Mouse (Mus musculus): ENCODE results near the gene Ptpn14. TPM values are rescaled to one million over a fixed set of nuclear protein-coding genes. Genes with fewer than 3 reads are reported as not detected.

Ptpn14 gene
- polyA plus RNA-seq, 1 experiment from 2014 or later = 1.1 TPM

DNA sequence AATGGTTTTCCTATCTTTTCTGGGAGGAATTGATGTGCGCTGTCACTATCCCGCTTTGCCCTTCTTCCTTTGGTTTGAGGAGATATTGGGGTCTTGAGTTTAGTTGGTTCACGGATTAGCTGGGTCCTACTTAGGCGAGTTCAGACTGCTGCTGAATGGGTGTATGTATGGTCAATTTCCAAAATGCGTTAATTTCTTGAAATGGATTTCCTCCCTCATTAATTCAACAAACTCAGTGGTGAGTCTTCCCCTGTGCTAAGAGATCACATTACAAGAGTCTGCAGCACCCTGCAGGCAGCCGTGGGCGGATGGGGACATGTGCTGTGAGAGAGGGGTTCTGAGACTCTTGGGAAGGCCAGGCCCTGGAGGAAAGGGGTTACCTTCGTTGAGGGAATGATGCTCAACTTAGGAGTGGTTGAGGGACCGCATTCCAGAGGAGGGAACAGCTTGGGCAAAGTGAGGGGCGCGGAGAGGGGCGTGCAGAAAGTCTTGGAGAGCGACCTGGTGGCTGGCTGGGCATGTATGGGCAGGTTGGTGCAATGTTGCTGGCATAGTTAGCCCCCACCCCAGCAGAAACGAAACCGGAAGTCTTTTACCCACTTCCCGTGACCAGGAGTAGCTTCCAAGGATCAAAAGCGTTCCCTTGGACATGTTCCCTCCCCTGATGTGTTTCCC is 1.2 kb downstream of the Ptpn14 start:
- Histone ChIP-seq H3K4me3 (ENCODE audit: low read depth, low read length) (peak overlapping the region; percentile 48; the same call in 1 of the 2 replicates), H3K9me3 (replicated peaks; ENCODE audit: control insufficient read depth, low read length) (no peaks in the 10 kb centered on the region), H3K27me3 (replicated peaks; ENCODE audit: control insufficient read depth, insufficient read depth, low read length) (peaks cover 45% of the 10 kb centered on the region), H3K27ac (ENCODE audit: low read depth, low read length) (no peak overlapping the region), H3K9ac (ENCODE audit: low read length) (no peak overlapping the region), H3K4me1 (ENCODE audit: control insufficient read depth, insufficient read depth, low read length) (no peaks in the 10 kb centered on the region; the same call in 1 of the 2 replicates), H3K36me3 (ENCODE audit: control insufficient read depth, insufficient read depth, low read length) (no peaks in the 10 kb centered on the region), H3K4me2 (ENCODE audit: low read length) (peak overlapping the region; percentile 97)
- 8% methylated on average over 17 of the region's 17 CpGs for WGBS
- ATAC-seq (no peak), DNase-seq (ENCODE audit: low spot score) (no peak)

- no peak for DNase-seq (ENCODE audit: low spot score)
- 64% methylated on average over 10 of the region's 10 CpGs for WGBS
- peaks cover 39% of the 10 kb centered on the region for H3K27me3 ChIP-seq (replicated peaks; ENCODE audit: control insufficient read depth, insufficient read depth, low read length)
These were observed 3.6 kb downstream of the Ptpn14 start for GRCm38 (mm10) chr1:189731697-189732096.

DNA sequence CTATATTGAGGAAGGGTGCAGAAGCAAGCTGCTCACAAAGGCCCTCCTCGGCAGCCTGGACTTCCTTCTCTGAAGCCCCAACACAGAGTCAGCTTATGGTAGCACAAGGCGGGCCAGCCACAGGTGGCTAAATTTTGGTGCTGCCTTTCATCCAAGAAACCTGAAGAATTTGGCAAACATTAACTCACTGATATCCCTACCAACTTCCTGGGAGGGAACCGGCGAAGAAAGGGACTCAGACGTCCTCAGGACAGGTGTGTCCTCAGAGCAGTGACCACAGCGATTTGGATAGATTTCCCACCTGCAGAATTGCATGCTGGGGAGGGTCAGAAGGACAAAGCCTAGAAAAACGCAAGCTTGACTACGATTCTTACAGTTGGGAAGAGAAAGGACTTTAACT is 4.1 kb downstream of the Ptpn14 start:
- WGBS = 82% methylated on average over 8 of the region's 8 CpGs
- no peak for DNase-seq (ENCODE audit: low spot score)
- no peak overlapping the region for H3K4me3 ChIP-seq (ENCODE audit: low read depth, low read length)
- no peaks in the 10 kb centered on the region for H3K9me3 ChIP-seq (replicated peaks; ENCODE audit: control insufficient read depth, low read length)
- H3K4me2 ChIP-seq (ENCODE audit: low read length) = no peak overlapping the region
- no peaks in the 10 kb centered on the region for H3K36me3 ChIP-seq (ENCODE audit: control insufficient read depth, insufficient read depth, low read length)
- no peak overlapping the region for H3K9ac ChIP-seq (ENCODE audit: low read length)
- no peak overlapping the region for H3K27ac ChIP-seq (ENCODE audit: low read depth, low read length)
- no peaks in the 10 kb centered on the region; the same call in 1 of the 2 replicates for H3K4me1 ChIP-seq (ENCODE audit: control insufficient read depth, insufficient read depth, low read length)
- H3K27me3 ChIP-seq (replicated peaks; ENCODE audit: control insufficient read depth, insufficient read depth, low read length) = peaks cover 39% of the 10 kb centered on the region
- ATAC-seq = no peak

More at GRCm38 (mm10) chr1:189731697-189732096, 3.6 kb downstream of the Ptpn14 start:
- ATAC-seq = no peak
- Histone ChIP-seq H3K4me2 (ENCODE audit: low read length) (no peak overlapping the region), H3K4me1 (ENCODE audit: control insufficient read depth, insufficient read depth, low read length) (no peaks in the 10 kb centered on the region; the same call in 1 of the 2 replicates), H3K36me3 (ENCODE audit: control insufficient read depth, insufficient read depth, low read length) (no peaks in the 10 kb centered on the region), H3K4me3 (ENCODE audit: low read depth, low read length) (no peak overlapping the region), H3K9ac (ENCODE audit: low read length) (no peak overlapping the region), H3K9me3 (replicated peaks; ENCODE audit: control insufficient read depth, low read length) (no peaks in the 10 kb centered on the region), H3K27ac (ENCODE audit: low read depth, low read length) (no peak overlapping the region)

DNA sequence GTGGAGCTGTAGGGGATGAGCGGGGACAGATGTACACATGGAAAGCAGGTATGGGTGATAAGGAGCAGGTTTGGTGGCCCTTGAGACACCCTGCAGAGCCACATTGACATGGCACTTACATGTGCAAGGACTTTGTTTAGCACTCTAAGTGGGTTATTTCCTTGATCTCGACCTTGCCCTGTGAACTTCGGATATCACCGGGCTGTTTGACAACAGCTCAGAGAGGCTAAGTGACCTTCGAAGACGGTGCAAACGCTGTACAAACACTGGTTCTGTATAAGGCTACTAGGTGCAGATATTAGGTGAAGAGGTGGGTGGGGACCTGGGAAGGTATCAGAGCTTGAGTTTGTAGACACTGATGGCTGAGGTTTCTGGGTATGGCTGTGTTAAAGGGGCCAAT is 12.0 kb downstream of the Ptpn14 start:
- Histone ChIP-seq H3K9me3 (replicated peaks; ENCODE audit: control insufficient read depth, low read length) (no peaks in the 10 kb centered on the region), H3K4me1 (ENCODE audit: control insufficient read depth, insufficient read depth, low read length) (no peaks in the 10 kb centered on the region), H3K4me3 (ENCODE audit: low read depth, low read length) (no peak overlapping the region), H3K36me3 (ENCODE audit: control insufficient read depth, insufficient read depth, low read length) (no peaks in the 10 kb centered on the region), H3K27ac (ENCODE audit: low read depth, low read length) (no peak overlapping the region), H3K9ac (ENCODE audit: low read length) (no peak overlapping the region), H3K27me3 (replicated peaks; ENCODE audit: control insufficient read depth, insufficient read depth, low read length) (no peaks in the 10 kb centered on the region), H3K4me2 (ENCODE audit: low read length) (no peak overlapping the region)
- no peak for DNase-seq (ENCODE audit: low spot score)
- WGBS = 95% methylated on average over 7 of the region's 7 CpGs
- ATAC-seq = no peak

DNA sequence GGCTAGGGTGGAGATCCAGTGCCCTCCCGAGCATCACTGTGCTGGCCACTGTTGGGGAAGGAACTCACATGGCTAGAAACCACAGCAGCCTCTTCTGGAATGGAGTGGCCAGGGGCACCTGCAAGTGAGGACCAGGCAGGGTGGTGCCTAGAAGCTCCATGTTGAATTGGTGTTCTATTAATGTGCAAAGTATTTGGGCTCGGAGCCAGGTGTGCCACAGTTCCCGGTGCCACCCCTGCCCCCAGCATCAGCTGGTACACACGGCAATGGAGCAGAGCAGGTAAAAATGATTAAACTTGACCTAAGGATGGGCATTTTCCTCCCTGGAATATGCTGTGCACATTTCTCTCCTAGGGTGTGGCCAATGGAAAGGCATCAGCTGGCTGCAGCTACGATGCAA is 14.0 kb downstream of the Ptpn14 start:
- ATAC-seq = no peak

GRCm38 (mm10) chr1:189743136-189743535 is 15.1 kb downstream of the Ptpn14 start:
- Histone ChIP-seq H3K9ac (ENCODE audit: low read length) (no peak overlapping the region), H3K9me3 (replicated peaks; ENCODE audit: control insufficient read depth, low read length) (no peaks in the 10 kb centered on the region), H3K36me3 (ENCODE audit: control insufficient read depth, insufficient read depth, low read length) (no peaks in the 10 kb centered on the region), H3K4me1 (ENCODE audit: control insufficient read depth, insufficient read depth, low read length) (no peaks in the 10 kb centered on the region), H3K27me3 (replicated peaks; ENCODE audit: control insufficient read depth, insufficient read depth, low read length) (no peaks in the 10 kb centered on the region), H3K4me2 (ENCODE audit: low read length) (no peak overlapping the region), H3K4me3 (ENCODE audit: low read depth, low read length) (no peak overlapping the region), H3K27ac (ENCODE audit: low read depth, low read length) (no peak overlapping the region)
- no peak for ATAC-seq
- DNase-seq (ENCODE audit: low spot score) = no peak
- WGBS = 95% methylated on average over 5 of the region's 5 CpGs

More for the DNA sequence above, 14.0 kb downstream of the Ptpn14 start:
- 86% methylated on average over 5 of the region's 5 CpGs for WGBS
- Histone ChIP-seq H3K9me3 (replicated peaks; ENCODE audit: control insufficient read depth, low read length) (no peaks in the 10 kb centered on the region), H3K4me2 (ENCODE audit: low read length) (no peak overlapping the region), H3K4me3 (ENCODE audit: low read depth, low read length) (no peak overlapping the region), H3K9ac (ENCODE audit: low read length) (no peak overlapping the region), H3K27ac (ENCODE audit: low read depth, low read length) (no peak overlapping the region), H3K27me3 (replicated peaks; ENCODE audit: control insufficient read depth, insufficient read depth, low read length) (no peaks in the 10 kb centered on the region), H3K36me3 (ENCODE audit: control insufficient read depth, insufficient read depth, low read length) (no peaks in the 10 kb centered on the region), H3K4me1 (ENCODE audit: control insufficient read depth, insufficient read depth, low read length) (no peaks in the 10 kb centered on the region)
- DNase-seq (ENCODE audit: low spot score) = no peak

- Histone ChIP-seq H3K27ac (ENCODE audit: low read depth, low read length) (no peak overlapping the region), H3K4me1 (ENCODE audit: control insufficient read depth, insufficient read depth, low read length) (no peaks in the 10 kb centered on the region), H3K9ac (ENCODE audit: low read length) (no peak overlapping the region), H3K4me3 (ENCODE audit: low read depth, low read length) (no peak overlapping the region), H3K4me2 (ENCODE audit: low read length) (no peak overlapping the region), H3K9me3 (replicated peaks; ENCODE audit: control insufficient read depth, low read length) (no peaks in the 10 kb centered on the region), H3K27me3 (replicated peaks; ENCODE audit: control insufficient read depth, insufficient read depth, low read length) (no peaks in the 10 kb centered on the region), H3K36me3 (ENCODE audit: control insufficient read depth, insufficient read depth, low read length) (no peaks in the 10 kb centered on the region)
- 74% methylated on average over 4 of the region's 4 CpGs for WGBS
- DNase-seq (ENCODE audit: low spot score) (no peak), ATAC-seq (no peak)
These were observed 17.0 kb downstream of the Ptpn14 start for GRCm38 (mm10) chr1:189744914-189745710.

DNA sequence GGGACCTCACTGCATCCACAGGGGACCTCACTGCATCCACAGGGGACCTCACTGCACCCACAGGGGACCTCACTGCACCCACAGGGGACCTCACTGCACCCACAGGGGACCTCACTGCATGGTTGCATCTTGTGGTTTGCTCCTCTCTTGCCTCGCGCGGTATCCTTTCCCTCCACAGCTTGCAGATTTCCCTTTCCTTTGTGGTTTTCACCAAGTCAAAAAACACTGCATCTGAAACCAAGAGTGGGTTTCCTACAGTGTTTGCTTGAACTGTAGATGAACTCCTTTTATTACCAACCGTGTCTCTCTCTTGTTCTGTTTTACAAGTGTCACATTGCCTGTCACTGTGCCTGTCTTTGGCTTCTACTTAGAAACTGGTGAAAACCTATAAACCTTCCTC is 18.5 kb downstream of the Ptpn14 start:
- no peak overlapping the region for H3K4me3 ChIP-seq (ENCODE audit: low read depth, low read length)
- H3K36me3 ChIP-seq (ENCODE audit: control insufficient read depth, insufficient read depth, low read length) = no peaks in the 10 kb centered on the region
- WGBS = 87% methylated on average over 4 of the region's 4 CpGs
- H3K4me2 ChIP-seq (ENCODE audit: low read length) = no peak overlapping the region
- no peaks in the 10 kb centered on the region for H3K27me3 ChIP-seq (replicated peaks; ENCODE audit: control insufficient read depth, insufficient read depth, low read length)
- DNase-seq (ENCODE audit: low spot score) (no peak), ATAC-seq (no peak)
- no peaks in the 10 kb centered on the region for H3K9me3 ChIP-seq (replicated peaks; ENCODE audit: control insufficient read depth, low read length)
- H3K4me1 ChIP-seq (ENCODE audit: control insufficient read depth, insufficient read depth, low read length) = no peaks in the 10 kb centered on the region
- no peak overlapping the region for H3K27ac ChIP-seq (ENCODE audit: low read depth, low read length)
- no peak overlapping the region for H3K9ac ChIP-seq (ENCODE audit: low read length)

DNA sequence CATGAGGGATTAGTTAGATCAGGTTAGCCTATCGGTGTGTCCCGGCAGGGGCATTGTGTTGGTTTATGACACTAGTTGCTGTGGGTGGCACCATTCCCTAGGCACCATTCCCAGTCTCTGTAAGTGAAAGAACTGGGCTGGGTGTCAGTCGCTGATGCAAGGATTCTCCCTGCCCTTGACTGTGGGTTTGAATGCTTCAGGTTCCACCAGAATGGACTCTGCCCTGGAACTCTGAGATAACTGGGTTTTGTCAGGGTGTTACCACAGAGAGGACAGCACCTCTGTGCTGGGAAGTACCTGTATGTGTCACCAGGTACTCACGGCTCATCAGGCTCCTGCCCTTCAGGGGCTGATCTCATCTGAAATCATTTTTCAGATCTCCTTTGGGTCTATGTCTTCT is 21.7 kb downstream of the Ptpn14 start:
- no peaks in the 10 kb centered on the region for H3K36me3 ChIP-seq (ENCODE audit: control insufficient read depth, insufficient read depth, low read length)
- H3K9ac ChIP-seq (ENCODE audit: low read length) = no peak overlapping the region
- H3K27ac ChIP-seq (ENCODE audit: low read depth, low read length) = no peak overlapping the region
- ATAC-seq = no peak
- WGBS = 96% methylated on average over 4 of the region's 4 CpGs
- H3K4me3 ChIP-seq (ENCODE audit: low read depth, low read length) = no peak overlapping the region
- no peaks in the 10 kb centered on the region for H3K4me1 ChIP-seq (ENCODE audit: control insufficient read depth, insufficient read depth, low read length)
- H3K9me3 ChIP-seq (replicated peaks; ENCODE audit: control insufficient read depth, low read length) = no peaks in the 10 kb centered on the region
- no peak for DNase-seq (ENCODE audit: low spot score)
- no peak overlapping the region for H3K4me2 ChIP-seq (ENCODE audit: low read length)
- no peaks in the 10 kb centered on the region for H3K27me3 ChIP-seq (replicated peaks; ENCODE audit: control insufficient read depth, insufficient read depth, low read length)
